Mouse (Mus musculus): ENCODE measurements at regions not wholly inside any gene's neighbourhood (a gene's known extent, or its start where the extent isn't known, plus 50 kb on each side); places are given as distances from the start of the nearest gene placed in this dataset.

- intact Hi-C loops (cut with DNase I) = no loop called here
- Histone ChIP-seq H3K79me2 (replicated peaks; ENCODE audit: control insufficient read depth, insufficient read depth, low read length) (no peaks in the 10 kb centered on the region), H3K27ac (no peak overlapping the region), H3K9ac (ENCODE audit: low read depth, low read length) (no peak overlapping the region), H3K27me3 (ENCODE audit: control insufficient read depth, insufficient read depth, low read length) (no peaks in the 10 kb centered on the region), H3K4me1 (ENCODE audit: control insufficient read depth, insufficient read depth, low read length) (no peaks in the 10 kb centered on the region), H3K36me3 (ENCODE audit: control insufficient read depth, insufficient read depth, low read length) (no peaks in the 10 kb centered on the region), H3K4me3 (no peak overlapping the region)
- TF ChIP-seq POLR2A (IDR thresholded peaks at IDR 0.05; ENCODE audit: insufficient read depth, low read depth, low read length) = no peak
- TF ChIP-seq EP300 (IDR thresholded peaks at IDR 0.05; ENCODE audit: insufficient read depth, low read depth, low read length) = no peak
- TF ChIP-seq CTCF (IDR thresholded peaks at IDR 0.05) = no peak
- WGBS = 75% methylated on average over 3 of the region's 3 CpGs
- DNase-seq = no peak
These were observed 178.0 kb downstream of the Nsun3 start for GRCm38 (mm10) chr16:62608617-62609016.

DNA sequence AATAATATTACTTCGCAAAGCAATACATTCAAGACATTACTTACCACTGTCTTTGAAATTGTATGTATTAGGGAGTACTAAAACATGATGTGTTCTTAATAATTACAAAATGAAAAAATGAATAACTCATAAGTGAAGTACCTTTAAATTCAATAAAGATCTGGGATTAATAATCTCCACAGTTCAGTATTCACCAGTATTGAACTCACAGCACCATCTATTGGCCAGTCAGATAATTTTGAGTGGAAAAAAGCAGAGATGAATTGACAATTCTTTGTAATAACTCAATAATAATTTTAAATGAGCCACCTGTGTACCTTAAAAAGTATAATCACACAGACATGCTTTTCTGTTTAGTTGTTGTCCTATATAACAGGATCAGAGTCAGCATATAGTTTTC lies 180.7 kb downstream of the Nsun3 start:
- H3K4me1 ChIP-seq (ENCODE audit: control insufficient read depth, insufficient read depth, low read length) = no peaks in the 10 kb centered on the region
- TF ChIP-seq EP300 (IDR thresholded peaks at IDR 0.05; ENCODE audit: insufficient read depth, low read depth, low read length) (no peak), CTCF (IDR thresholded peaks at IDR 0.05) (peak; percentile 37)
- DNase-seq = no peak
- WGBS = 86% methylated on average over 1 of the region's 1 CpGs
- no peaks in the 10 kb centered on the region for H3K36me3 ChIP-seq (ENCODE audit: control insufficient read depth, insufficient read depth, low read length)
- H3K79me2 ChIP-seq (replicated peaks; ENCODE audit: control insufficient read depth, insufficient read depth, low read length) = no peaks in the 10 kb centered on the region
- no peak overlapping the region for H3K4me3 ChIP-seq
- intact Hi-C loops (cut with DNase I) = no loop called here
- H3K27ac ChIP-seq = no peak overlapping the region
- H3K27me3 ChIP-seq (ENCODE audit: control insufficient read depth, insufficient read depth, low read length) = no peaks in the 10 kb centered on the region
- no peak overlapping the region for H3K9ac ChIP-seq (ENCODE audit: low read depth, low read length)

DNA sequence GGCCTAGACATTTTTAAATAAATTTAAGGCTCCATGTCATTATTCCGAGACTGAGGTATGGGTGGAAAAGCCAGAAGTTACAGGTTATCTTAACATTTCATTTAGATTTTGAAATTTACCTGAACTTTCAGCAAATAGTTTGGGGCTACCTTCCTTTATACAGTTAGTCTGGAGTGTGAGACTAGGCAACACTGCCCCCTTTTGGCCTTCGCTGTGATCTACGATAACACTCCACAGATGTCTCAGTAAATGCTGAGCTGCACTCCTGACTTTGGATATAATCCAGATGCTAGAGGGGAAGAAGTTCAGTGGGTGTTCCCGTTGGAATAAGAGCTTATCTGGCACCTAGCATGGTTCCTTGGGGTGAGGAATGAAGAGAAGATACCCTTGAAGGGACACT lies 224.6 kb downstream of the Nsun3 start:
- 34% methylated on average over 4 of the region's 4 CpGs for whole genome bisulfite sequencing
- Histone ChIP-seq H3K27me3 (ENCODE audit: control insufficient read depth, insufficient read depth, low read length) (no peaks in the 10 kb centered on the region), H3K36me3 (ENCODE audit: control insufficient read depth, insufficient read depth, low read length) (no peaks in the 10 kb centered on the region), H3K79me2 (replicated peaks; ENCODE audit: control insufficient read depth, insufficient read depth, low read length) (no peaks in the 10 kb centered on the region), H3K4me1 (ENCODE audit: control insufficient read depth, insufficient read depth, low read length) (no peaks in the 10 kb centered on the region), H3K4me3 (no peak overlapping the region), H3K27ac (no peak overlapping the region), H3K9ac (ENCODE audit: low read depth, low read length) (no peak overlapping the region)
- intact Hi-C loops (cut with DNase I) = no loop called here
- DNase-seq = peak; percentile 3 to 22
- TF ChIP-seq POLR2A (IDR thresholded peaks at IDR 0.05; ENCODE audit: insufficient read depth, low read depth, low read length) (no peak), CTCF (IDR thresholded peaks at IDR 0.05) (peak; percentile 68)

DNA sequence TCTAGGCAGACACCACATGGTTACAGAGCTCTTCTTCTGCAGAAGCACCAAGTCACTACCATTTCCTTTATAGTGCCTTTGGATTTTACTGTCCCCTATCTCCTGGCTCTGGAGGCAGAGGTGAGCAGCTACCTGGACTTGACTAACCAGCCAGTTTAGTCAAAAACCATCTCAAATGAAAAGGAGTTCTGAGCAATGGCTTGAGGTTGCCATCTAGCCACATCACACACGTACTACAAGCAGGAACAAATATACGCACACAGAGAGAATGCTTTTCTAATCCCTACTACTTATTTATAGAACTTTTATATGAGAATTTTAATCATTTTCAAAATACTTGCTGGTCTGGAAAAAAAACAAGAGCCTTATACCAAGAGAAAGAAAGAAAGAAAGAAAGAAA lies 243.5 kb downstream of the Nsun3 start:
- Histone ChIP-seq H3K27me3 (ENCODE audit: control insufficient read depth, insufficient read depth, low read length) (no peaks in the 10 kb centered on the region), H3K27ac (no peak overlapping the region), H3K4me3 (no peak overlapping the region), H3K36me3 (ENCODE audit: control insufficient read depth, insufficient read depth, low read length) (no peaks in the 10 kb centered on the region), H3K9ac (ENCODE audit: low read depth, low read length) (no peak overlapping the region), H3K79me2 (replicated peaks; ENCODE audit: control insufficient read depth, insufficient read depth, low read length) (no peaks in the 10 kb centered on the region), H3K4me1 (ENCODE audit: control insufficient read depth, insufficient read depth, low read length) (no peaks in the 10 kb centered on the region)
- no peak for DNase-seq
- TF ChIP-seq EP300 (IDR thresholded peaks at IDR 0.05; ENCODE audit: insufficient read depth, low read depth, low read length) (no peak), CTCF (IDR thresholded peaks at IDR 0.05) (peak; percentile 18; the same call in 1 of the 2 replicates), POLR2A (IDR thresholded peaks at IDR 0.05; ENCODE audit: insufficient read depth, low read depth, low read length) (no peak)
- WGBS = 83% methylated on average over 2 of the region's 2 CpGs
- intact Hi-C loops (cut with DNase I) = no loop called here

DNA sequence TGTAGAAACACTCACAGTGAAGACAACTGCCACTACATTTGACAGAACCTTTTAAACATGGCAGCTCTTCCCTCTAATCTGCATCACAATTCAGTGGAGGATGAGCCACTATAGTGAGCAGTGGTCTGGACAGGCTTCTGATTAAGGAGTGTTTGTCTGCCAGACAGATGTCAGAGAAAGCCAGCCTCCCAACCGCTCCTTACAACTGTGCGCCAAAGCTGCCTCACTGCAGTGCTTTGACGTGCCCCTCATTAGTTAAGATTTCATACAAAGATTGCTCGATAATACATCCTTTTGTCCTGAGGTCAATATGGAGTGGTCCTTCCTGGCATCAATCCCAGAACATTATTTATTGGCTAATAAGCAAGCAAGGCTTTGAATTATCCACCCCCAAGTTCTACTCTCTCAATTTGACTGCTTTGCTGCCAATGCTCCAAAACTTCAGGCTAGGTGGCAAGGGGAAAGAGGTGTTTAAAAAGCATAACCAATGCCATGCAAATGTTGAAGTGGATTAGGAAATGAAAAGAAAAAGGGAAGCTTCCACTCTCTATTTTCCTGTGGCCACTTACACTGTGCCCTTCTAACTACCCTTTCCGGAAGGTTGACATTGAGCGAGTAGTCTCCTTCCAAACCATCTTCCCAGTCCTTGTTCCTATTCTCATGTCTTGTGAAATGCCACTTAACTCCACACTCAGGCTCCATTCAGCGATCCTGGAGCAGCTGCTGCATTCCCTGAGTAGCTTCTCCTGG lies 248.7 kb downstream of the Nsun3 start:
- DNase-seq = no peak
- Histone ChIP-seq H3K4me3 (no peak overlapping the region), H3K36me3 (ENCODE audit: control insufficient read depth, insufficient read depth, low read length) (no peaks in the 10 kb centered on the region), H3K79me2 (replicated peaks; ENCODE audit: control insufficient read depth, insufficient read depth, low read length) (no peaks in the 10 kb centered on the region), H3K9ac (ENCODE audit: low read depth, low read length) (no peak overlapping the region), H3K27me3 (ENCODE audit: control insufficient read depth, insufficient read depth, low read length) (no peaks in the 10 kb centered on the region), H3K27ac (no peak overlapping the region), H3K4me1 (ENCODE audit: control insufficient read depth, insufficient read depth, low read length) (no peaks in the 10 kb centered on the region)
- WGBS = 79% methylated on average over 7 of the region's 7 CpGs
- intact Hi-C loops (cut with DNase I) = no loop called here
- TF ChIP-seq EP300 (IDR thresholded peaks at IDR 0.05; ENCODE audit: insufficient read depth, low read depth, low read length) = no peak
- no peak for TF ChIP-seq CTCF (IDR thresholded peaks at IDR 0.05)
- TF ChIP-seq POLR2A (IDR thresholded peaks at IDR 0.05; ENCODE audit: insufficient read depth, low read depth, low read length) = no peak

GRCm38 (mm10) chr16:62509321-62509720 lies 277.3 kb downstream of the Nsun3 start:
- Histone ChIP-seq H3K36me3 (ENCODE audit: control insufficient read depth, insufficient read depth, low read length) (no peaks in the 10 kb centered on the region), H3K27me3 (ENCODE audit: control insufficient read depth, insufficient read depth, low read length) (no peaks in the 10 kb centered on the region), H3K4me1 (ENCODE audit: control insufficient read depth, insufficient read depth, low read length) (no peaks in the 10 kb centered on the region), H3K27ac (no peak overlapping the region), H3K4me3 (no peak overlapping the region), H3K79me2 (replicated peaks; ENCODE audit: control insufficient read depth, insufficient read depth, low read length) (no peaks in the 10 kb centered on the region), H3K9ac (ENCODE audit: low read depth, low read length) (no peak overlapping the region)
- intact Hi-C loops (cut with DNase I) = loop anchor here (5.0 kb wide), 2 partner anchors 93 to 138 kb away; no protein-coding TSS in a partner anchor
- TF ChIP-seq POLR2A (IDR thresholded peaks at IDR 0.05; ENCODE audit: insufficient read depth, low read depth, low read length) (no peak), CTCF (IDR thresholded peaks at IDR 0.05) (no peak), EP300 (IDR thresholded peaks at IDR 0.05; ENCODE audit: insufficient read depth, low read depth, low read length) (no peak)
- peak in 1 of 2 experiments; percentile 39 for DNase-seq
- whole genome bisulfite sequencing = 51% methylated on average over 1 of the region's 1 CpGs

Measured in heart, adult 2 months (tissue).